Mouse (Mus musculus) E14TG2a.4 (cell line): ENCODE results near the gene Ubl7.
"Not testable (repeated sequence)": the region's sequence is repeated elsewhere in the genome, so short reads cannot be mapped to it uniquely, and the experiment has no call there.

ENCODE experiments used
- H3K27me3 ChIP-seq: 2 replicates; pipeline ENCODE4 v1.6.1; 2014; ENCODE audit warnings: low read length, control low read depth; ENCODE audit not compliant: insufficient read depth
- H3K36me3 ChIP-seq: 2 replicates; pipeline ENCODE4 v1.6.1; 2014; ENCODE audit warnings: low read length, control low read depth; ENCODE audit not compliant: insufficient read depth
- H3K4me1 ChIP-seq: replicated peaks from 2 replicates; pipeline ENCODE4 v1.6.1; 2014; ENCODE audit warnings: low read depth, low read length, control low read depth
- H3K4me3 ChIP-seq: replicated peaks from 2 replicates; pipeline ENCODE4 v1.5.1; 2014; ENCODE audit warnings: mild to moderate bottlenecking, low read length
- H3K9me3 ChIP-seq: 2 replicates; pipeline ENCODE4 v1.6.1; 2014; ENCODE audit warnings: low read length, control low read depth
- CTCF ChIP-seq: conservative IDR thresholded peaks from 2 replicates; pipeline ENCODE4 v1.5.1; 2014; ENCODE audit warnings: low read length
- NANOG ChIP-seq: IDR thresholded peaks from 2 replicates; pipeline ENCODE4 v1.6.1; 2014; ENCODE audit warnings: borderline replicate concordance, low read length, mixed read lengths
- POU5F1 ChIP-seq: IDR thresholded peaks from 2 replicates; pipeline ENCODE4 v1.6.1; 2014; ENCODE audit warnings: low read length, borderline replicate concordance

The Ubl7 gene

GRCm38 (mm10) chr9:57874994-57875393, 35.8 kb upstream of the Ubl7 start:
- Histone ChIP-seq H3K4me1 (peaks cover 9% of the 10 kb centered on the region), H3K27me3 (no peaks in the 10 kb centered on the region), H3K4me3 (no peak overlapping the region), H3K36me3 (no peaks in the 10 kb centered on the region), H3K9me3 (no peaks in the 10 kb centered on the region)
- no peak for TF ChIP-seq CTCF
- no peak for TF ChIP-seq POU5F1

- peaks cover 17% of the 10 kb centered on the region for H3K4me1 ChIP-seq
- no peaks in the 10 kb centered on the region for H3K9me3 ChIP-seq
- H3K4me3 ChIP-seq = no peak overlapping the region
- H3K36me3 ChIP-seq = no peaks in the 10 kb centered on the region
- H3K27me3 ChIP-seq = no peaks in the 10 kb centered on the region
- TF ChIP-seq NANOG = no peak
- no peak for TF ChIP-seq CTCF
- TF ChIP-seq POU5F1 = no peak
Measured at GRCm38 (mm10) chr9:57879213-57879612, 31.6 kb upstream of the Ubl7 start.

- Histone ChIP-seq H3K36me3 (no peaks in the 10 kb centered on the region), H3K27me3 (no peaks in the 10 kb centered on the region), H3K9me3 (no peaks in the 10 kb centered on the region), H3K4me1 (peaks cover 17% of the 10 kb centered on the region), H3K4me3 (no peak overlapping the region)
- no peak for TF ChIP-seq POU5F1
- TF ChIP-seq NANOG = no peak
- TF ChIP-seq CTCF = no peak
Measured at GRCm38 (mm10) chr9:57880278-57880677, 30.5 kb upstream of the Ubl7 start.

- H3K4me3 ChIP-seq, H3K27me3 ChIP-seq, H3K9me3 ChIP-seq, H3K36me3 ChIP-seq: not testable (repeated sequence)
- peaks cover 17% of the 10 kb centered on the region for H3K4me1 ChIP-seq
Measured at GRCm38 (mm10) chr9:57881781-57882180, 29.0 kb upstream of the Ubl7 start.

GRCm38 (mm10) chr9:57883413-57883812, 27.4 kb upstream of the Ubl7 start:
- Histone ChIP-seq H3K9me3 (no peaks in the 10 kb centered on the region), H3K4me3 (no peak overlapping the region), H3K4me1 (peaks cover 17% of the 10 kb centered on the region), H3K36me3 (no peaks in the 10 kb centered on the region), H3K27me3 (no peaks in the 10 kb centered on the region)
- TF ChIP-seq CTCF (no peak), NANOG (peak; percentile 87), POU5F1 (no peak)

- no peak for TF ChIP-seq POU5F1
- no peak for TF ChIP-seq CTCF
- TF ChIP-seq NANOG = no peak
- Histone ChIP-seq H3K4me1 (peaks cover 9% of the 10 kb centered on the region), H3K36me3 (no peaks in the 10 kb centered on the region), H3K4me3 (no peak overlapping the region), H3K27me3 (peaks cover 8% of the 10 kb centered on the region), H3K9me3 (no peaks in the 10 kb centered on the region)
Measured at GRCm38 (mm10) chr9:57888119-57888518, 22.7 kb upstream of the Ubl7 start.

- no peak for TF ChIP-seq POU5F1
- no peak for TF ChIP-seq CTCF
- no peak for TF ChIP-seq NANOG
- no peaks in the 10 kb centered on the region for H3K27me3 ChIP-seq
- no peak overlapping the region for H3K4me3 ChIP-seq
- no peaks in the 10 kb centered on the region for H3K36me3 ChIP-seq
- H3K4me1 ChIP-seq = peaks cover 42% of the 10 kb centered on the region
- no peaks in the 10 kb centered on the region for H3K9me3 ChIP-seq
Measured at GRCm38 (mm10) chr9:57900478-57900877, 10.3 kb upstream of the Ubl7 start.

- peak; percentile 76; the same call in 1 of the 2 replicates for TF ChIP-seq NANOG
- no peak for TF ChIP-seq CTCF
- H3K4me3 ChIP-seq = no peak overlapping the region
- H3K27me3 ChIP-seq = no peaks in the 10 kb centered on the region
- peaks cover 42% of the 10 kb centered on the region for H3K4me1 ChIP-seq
- no peaks in the 10 kb centered on the region for H3K36me3 ChIP-seq
- H3K9me3 ChIP-seq = no peaks in the 10 kb centered on the region
Measured at GRCm38 (mm10) chr9:57901197-57901596, 9.6 kb upstream of the Ubl7 start.

GRCm38 (mm10) chr9:57901601-57902000, 9.2 kb upstream of the Ubl7 start:
- no peaks in the 10 kb centered on the region for H3K9me3 ChIP-seq
- H3K4me3 ChIP-seq = no peak overlapping the region
- H3K27me3 ChIP-seq = no peaks in the 10 kb centered on the region
- H3K36me3 ChIP-seq = no peaks in the 10 kb centered on the region
- no peak for TF ChIP-seq CTCF
- no peak for TF ChIP-seq NANOG
- no peak for TF ChIP-seq POU5F1
- peaks cover 42% of the 10 kb centered on the region for H3K4me1 ChIP-seq
